Mouse (Mus musculus) heart, adult 2 months (tissue): Measurements from ENCODE around the gene Sppl3. TPM values are rescaled to one million over a fixed set of nuclear protein-coding genes. Genes with fewer than 3 reads are reported as not detected.
A peak's percentile ranks its signal among the peaks of the same experiment; 100 is the strongest.

Source experiments
- DNase-seq, 2 experiments: peaks; one replicate each; pipeline ENCODE4 v3.0.0; 2021
- H3K27ac ChIP-seq: fragments of 200-600 bp; 2 replicates; pipeline ENCODE4 v1.8.1; 2022
- H3K27me3 ChIP-seq: fragments of 200-500 bp; 2 replicates; pipeline ENCODE4 v1.6.1; 2012; ENCODE audit warnings: mild to moderate bottlenecking, low read length, inconsistent platforms, mixed read lengths; ENCODE audit not compliant: control insufficient read depth, insufficient read depth
- H3K36me3 ChIP-seq: fragments of 200-500 bp; 2 replicates; pipeline ENCODE4 v1.6.1; 2012; ENCODE audit warnings: low read length, inconsistent platforms; ENCODE audit not compliant: control insufficient read depth, insufficient read depth
- H3K4me1 ChIP-seq: fragments of 200-500 bp; 2 replicates; pipeline ENCODE4 v1.6.1; 2011; ENCODE audit warnings: low read length; ENCODE audit not compliant: control insufficient read depth, insufficient read depth
- H3K4me3 ChIP-seq: fragments of 200-600 bp; 2 replicates; pipeline ENCODE4 v1.8.1; 2022
- H3K79me2 ChIP-seq: fragments of 200-500 bp; replicated peaks from 2 replicates; pipeline ENCODE4 v1.6.1; 2012; ENCODE audit warnings: mild to moderate bottlenecking, inconsistent platforms, low read length, moderate library complexity, mixed read lengths; ENCODE audit not compliant: control insufficient read depth, insufficient read depth
- H3K9ac ChIP-seq: fragments of 200-500 bp; 2 replicates; pipeline ENCODE4 v1.6.1; 2012; ENCODE audit warnings: low read depth, mild to moderate bottlenecking, control low read depth, inconsistent platforms, low read length, mixed read lengths
- CTCF ChIP-seq: fragments of 200-600 bp; IDR thresholded peaks from 2 replicates; pipeline ENCODE4 v1.8.1; 2022; ENCODE audit warnings: antibody characterized with exemption, mild to moderate bottlenecking, moderate library complexity
- EP300 ChIP-seq: fragments of 200-500 bp; IDR thresholded peaks from 2 replicates; pipeline ENCODE4 v1.6.1; 2011; ENCODE audit warnings: low read depth, low read length, control low read depth; ENCODE audit not compliant: insufficient read depth
- POLR2A ChIP-seq: fragments of 200-500 bp; IDR thresholded peaks from 2 replicates; pipeline ENCODE4 v1.6.1; 2011; ENCODE audit warnings: mild to moderate bottlenecking, low read depth, low read length, control low read depth; ENCODE audit not compliant: insufficient read depth
- WGBS: fragments of 180-500 bp; shearing (Covaris S2); methylation state at CpG from one replicate; pipeline ENCODE4 v1.1.7; 2018; 5-methylcytosine and 5-hydroxymethylcytosine counted together
- intact Hi-C: fragments of 180-260 bp; cut with DNase I; formaldehyde crosslinking; loops from one replicate; pipeline ENCODE4 v1.15.1; 2025
- polyA plus RNA-seq: library from polyadenylated mRNA; depleted of rRNA; stranded (reverse); fragments of >200 nt; gene quantifications from 2 replicates; pipeline ENCODE4 v1.2.3, GENCODE M21; 2012
- total RNA-seq, 2 experiments: library from RNA; stranded (reverse); gene quantifications; 2 replicates each; pipeline ENCODE4 v1.2.3; 2021

Sppl3 gene
- total and polyA plus RNA-seq, 3 experiments, result 32.0 to 40.8 (median 32.2) TPM

DNA sequence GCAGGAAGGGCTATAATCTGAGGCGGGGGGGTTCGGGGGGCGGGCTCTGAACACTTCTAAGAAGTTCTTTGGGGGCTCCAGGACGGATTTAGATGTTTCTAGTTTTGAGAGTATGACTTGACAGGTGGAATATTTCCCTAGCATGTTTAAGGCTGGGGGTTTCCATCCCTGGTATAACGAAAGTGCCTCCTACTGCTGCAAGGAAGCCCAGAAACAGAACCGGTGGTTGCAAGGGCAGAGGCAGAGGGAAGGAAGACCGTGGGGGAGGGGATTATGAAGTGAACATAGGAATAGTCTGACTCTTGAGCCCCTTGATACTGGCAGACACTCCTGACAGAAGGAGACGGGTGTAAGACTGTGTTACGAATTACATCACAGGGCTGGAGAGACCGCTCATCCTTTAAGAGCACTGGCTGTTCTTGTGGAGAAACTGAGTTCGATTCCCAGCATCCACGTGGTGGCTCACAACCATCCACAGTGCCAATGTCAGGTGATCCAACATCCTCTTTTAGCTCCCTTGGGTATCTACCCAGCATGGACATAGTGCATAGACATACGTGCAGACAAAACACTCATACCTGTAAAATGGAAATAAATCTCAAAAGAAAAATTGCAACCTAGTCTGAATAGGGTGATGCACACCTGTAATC is 7.6 kb upstream of the Sppl3 start:
- H3K36me3 ChIP-seq, result no peaks in the 10 kb centered on the region
- no peak overlapping the region for H3K4me3 ChIP-seq
- H3K27ac ChIP-seq, result no peak overlapping the region
- H3K4me1 ChIP-seq, result no peaks in the 10 kb centered on the region
- H3K79me2 ChIP-seq, result no peaks in the 10 kb centered on the region
- H3K9ac ChIP-seq, result no peak overlapping the region
- intact Hi-C loops, result no loop called here
- no peak for TF ChIP-seq POLR2A
- TF ChIP-seq EP300, result no peak
- no peak for TF ChIP-seq CTCF
- 66% methylated on average over 13 of the region's 13 CpGs for WGBS
- H3K27me3 ChIP-seq, result no peaks in the 10 kb centered on the region
- no peak for DNase-seq

DNA sequence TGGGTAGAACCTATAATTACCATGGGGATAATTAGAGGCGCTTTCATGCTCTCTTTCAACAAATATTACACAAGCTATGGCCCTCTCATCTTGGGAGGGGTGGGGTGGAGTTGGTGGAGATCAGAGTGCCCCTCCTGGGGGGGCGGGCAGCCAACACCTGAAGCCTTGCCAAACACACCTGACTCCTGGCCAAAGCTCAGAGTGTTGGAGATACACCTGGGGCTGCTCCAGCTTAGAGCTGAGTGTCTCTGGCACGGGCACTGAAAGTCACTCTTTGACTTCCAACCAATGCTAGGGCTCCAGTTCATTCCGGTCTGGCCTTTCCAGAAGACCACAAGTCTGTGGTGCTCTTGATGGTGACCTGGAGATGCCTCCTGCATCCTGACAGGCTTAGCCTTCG is 3.2 kb upstream of the Sppl3 start:
- no peak overlapping the region for H3K9ac ChIP-seq
- H3K27me3 ChIP-seq, result no peaks in the 10 kb centered on the region
- H3K4me3 ChIP-seq, result no peak overlapping the region
- no peak overlapping the region for H3K27ac ChIP-seq
- no peak for DNase-seq
- 79% methylated on average over 5 of the region's 5 CpGs for WGBS
- TF ChIP-seq EP300 (no peak), POLR2A (no peak), CTCF (no peak)
- H3K36me3 ChIP-seq, result 0 out of 2 replicates have a peak, but pooled peaks cover 2% of the 10 kb centered on the region
- peaks cover 7% of the 10 kb centered on the region for H3K79me2 ChIP-seq
- peaks cover under 1% of the 10 kb centered on the region for H3K4me1 ChIP-seq
- intact Hi-C loops, result no loop called here

DNA sequence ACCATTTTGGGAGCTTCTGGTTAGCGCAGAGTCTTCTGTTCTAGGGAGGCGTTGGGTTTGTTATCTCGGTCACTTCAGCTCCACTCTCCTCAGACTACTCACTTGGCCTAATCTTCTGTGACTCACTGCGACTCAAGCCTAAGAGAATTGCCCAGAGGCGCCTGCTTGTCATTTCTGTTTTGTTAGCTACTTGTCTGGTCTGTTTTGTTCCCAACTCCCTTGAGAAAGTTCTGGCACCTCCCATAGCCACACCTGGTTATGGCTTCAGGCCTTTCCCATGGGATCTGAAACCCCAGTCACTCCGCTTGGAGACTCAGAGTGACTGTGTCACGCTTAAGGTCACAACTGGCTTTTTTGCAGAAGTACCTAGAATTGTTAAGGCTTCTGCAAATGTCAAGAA is 2.6 kb upstream of the Sppl3 start:
- TF ChIP-seq EP300, result no peak
- TF ChIP-seq POLR2A, result no peak
- no peak for TF ChIP-seq CTCF
- Histone ChIP-seq H3K4me3 (no peak overlapping the region), H3K79me2 (peaks cover 10% of the 10 kb centered on the region), H3K36me3 (peaks cover 5% of the 10 kb centered on the region; the same call in 1 of the 2 replicates), H3K4me1 (peaks cover 5% of the 10 kb centered on the region), H3K9ac (no peak overlapping the region), H3K27ac (no peak overlapping the region), H3K27me3 (no peaks in the 10 kb centered on the region)
- WGBS, result 71% methylated on average over 7 of the region's 7 CpGs
- no peak for DNase-seq
- intact Hi-C loops, result no loop called here

DNA sequence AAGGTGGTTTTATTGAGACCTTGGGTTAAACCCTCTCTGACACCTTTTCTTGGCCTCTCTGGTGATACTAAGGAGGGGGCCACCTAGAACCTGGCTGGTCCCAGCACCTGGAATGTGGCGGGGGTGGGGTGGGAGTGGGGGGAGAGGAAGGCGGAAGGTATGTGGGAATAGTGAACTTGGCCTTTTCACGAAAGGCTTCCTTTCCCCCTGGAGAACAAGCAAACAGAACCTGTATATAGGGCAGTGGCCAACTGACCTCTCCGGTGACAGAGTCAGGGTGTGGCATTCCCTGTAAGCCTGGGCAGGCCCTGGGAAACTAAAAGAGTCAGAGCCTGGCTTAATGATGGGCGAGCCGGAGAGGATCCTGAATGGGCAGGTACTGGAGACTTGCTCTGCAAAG is 1.8 kb upstream of the Sppl3 start:
- 93% methylated on average over 6 of the region's 6 CpGs for WGBS
- H3K4me1 ChIP-seq, result peaks cover 8% of the 10 kb centered on the region
- no peak overlapping the region for H3K27ac ChIP-seq
- no peak overlapping the region for H3K9ac ChIP-seq
- TF ChIP-seq EP300 (no peak), POLR2A (no peak), CTCF (no peak)
- intact Hi-C loops, result no loop called here
- H3K79me2 ChIP-seq, result peaks cover 10% of the 10 kb centered on the region
- no peaks in the 10 kb centered on the region for H3K27me3 ChIP-seq
- no peak overlapping the region for H3K4me3 ChIP-seq
- peaks cover 7% of the 10 kb centered on the region; the same call in 1 of the 2 replicates for H3K36me3 ChIP-seq
- no peak for DNase-seq

DNA sequence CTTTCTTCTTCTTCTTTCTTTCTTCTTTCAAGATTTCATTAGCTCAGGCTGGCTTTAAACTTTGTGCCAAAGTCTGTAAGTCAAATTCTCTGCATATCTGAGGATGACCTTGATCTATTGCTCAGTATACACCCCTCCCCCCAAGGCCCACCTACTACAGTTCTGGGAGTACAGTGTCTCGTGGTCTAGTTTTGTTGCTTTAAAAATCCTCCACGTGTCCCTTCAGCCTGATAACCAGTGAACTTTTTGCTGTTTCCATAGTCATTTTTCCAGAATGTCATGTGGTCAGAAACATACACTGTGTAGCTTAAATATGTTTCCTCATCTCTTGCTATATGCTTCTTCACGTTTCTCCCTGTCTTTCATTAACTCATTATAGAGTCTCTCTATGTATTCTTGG is 976 bp upstream of the Sppl3 start:
- no peaks in the 10 kb centered on the region for H3K27me3 ChIP-seq
- no peak for DNase-seq
- H3K4me3 ChIP-seq, result no peak overlapping the region
- WGBS, result 66% methylated on average over 3 of the region's 3 CpGs
- H3K9ac ChIP-seq, result no peak overlapping the region
- TF ChIP-seq CTCF, result no peak
- no peak for TF ChIP-seq EP300
- TF ChIP-seq POLR2A, result no peak
- H3K79me2 ChIP-seq, result peaks cover 14% of the 10 kb centered on the region
- H3K27ac ChIP-seq, result no peak overlapping the region
- H3K4me1 ChIP-seq, result peaks cover 12% of the 10 kb centered on the region
- intact Hi-C loops, result loop anchor here (2.0 to 5.0 kb wide), 3 partner anchors 31 to 52 kb away; no protein-coding TSS in a partner anchor
- peaks cover 12% of the 10 kb centered on the region for H3K36me3 ChIP-seq

DNA sequence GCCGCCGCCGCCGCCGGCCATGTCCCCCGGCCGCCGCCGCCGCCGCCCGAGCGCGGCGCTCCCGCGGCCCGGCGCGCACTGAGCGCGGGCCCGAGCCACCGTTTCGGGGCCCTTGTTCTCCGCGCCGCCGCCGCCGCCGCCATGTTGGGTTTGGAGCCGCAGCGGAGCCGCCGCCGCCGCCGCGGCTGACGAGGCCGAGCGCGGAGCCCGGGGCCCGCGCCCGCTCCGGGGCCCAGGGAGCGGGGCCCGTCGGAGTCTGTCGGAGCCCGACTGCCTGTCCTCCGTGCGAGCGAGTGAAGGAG is 231 bp downstream of the Sppl3 start:
- TF ChIP-seq EP300 (no peak), CTCF (no peak), POLR2A (no peak)
- Histone ChIP-seq H3K36me3 (peaks cover 17% of the 10 kb centered on the region), H3K4me1 (peaks cover 14% of the 10 kb centered on the region), H3K9ac (peak overlapping the region; percentile 98), H3K27me3 (no peaks in the 10 kb centered on the region), H3K4me3 (peak overlapping the region; percentile 88), H3K27ac (peak overlapping the region; percentile 90), H3K79me2 (peaks cover 19% of the 10 kb centered on the region)
- no peak for DNase-seq
- WGBS, result 8% methylated on average over 54 of the region's 57 CpGs
- intact Hi-C loops, result loop anchor here (2.0 to 5.0 kb wide), 3 partner anchors 32 to 51 kb away; no protein-coding TSS in a partner anchor
